Mouse (Mus musculus): ENCODE measurements around the gene Mfsd9. TPM values are rescaled to one million over a fixed set of nuclear protein-coding genes. Genes with fewer than 3 reads are reported as not detected.

Mfsd9 gene
- total RNA-seq (2022), result 1 to 10 TPM; 4.1 to 4.7 (median 4.3) TPM

DNA sequence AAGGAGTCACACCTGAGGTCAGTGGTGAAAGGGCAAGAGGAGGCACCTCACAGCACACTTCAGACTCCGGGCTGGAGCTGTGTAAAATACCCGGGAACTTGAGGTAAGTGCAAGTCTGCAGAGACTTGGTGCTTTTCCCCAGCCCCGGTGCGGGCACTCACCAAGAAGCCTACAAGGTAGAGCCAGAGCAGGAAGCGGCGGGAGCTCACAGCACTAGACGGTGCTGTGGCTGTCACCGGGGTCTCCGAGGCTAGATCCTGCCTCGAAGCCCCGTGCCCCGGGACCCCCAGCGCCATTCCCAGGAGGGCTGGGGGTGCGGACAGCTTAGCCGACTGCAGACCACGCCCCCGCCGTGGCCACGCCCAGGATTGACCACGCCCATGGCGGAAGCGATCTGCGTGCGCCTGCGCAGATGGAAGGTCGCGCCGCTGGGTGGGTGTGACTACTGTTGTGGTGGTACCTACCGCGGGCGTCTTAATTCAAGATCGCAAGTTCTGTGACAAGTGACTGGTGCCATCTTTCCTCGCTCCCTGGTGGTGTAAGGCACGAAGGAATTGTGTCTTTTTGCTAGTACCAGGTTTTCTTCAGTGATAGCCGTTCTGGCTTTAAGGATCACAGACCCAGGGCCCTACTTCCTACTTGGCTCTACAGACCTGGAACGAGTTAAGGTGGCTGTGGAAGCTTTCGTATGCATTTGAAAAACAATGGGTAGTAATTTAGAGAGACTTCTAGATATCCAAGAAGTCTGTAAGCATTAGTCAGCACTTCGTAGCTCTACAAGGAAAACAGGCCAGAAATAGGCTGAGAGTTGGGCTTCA, at the start of gene Mfsd9:
Gene Mfsd9, minus strand, starts transcription at position 364 of the 818 bp plus-strand sequence.
- DNase-seq (ENCODE audit: low spot score in 2 of 2), result peak; percentile 84 to 88

DNA sequence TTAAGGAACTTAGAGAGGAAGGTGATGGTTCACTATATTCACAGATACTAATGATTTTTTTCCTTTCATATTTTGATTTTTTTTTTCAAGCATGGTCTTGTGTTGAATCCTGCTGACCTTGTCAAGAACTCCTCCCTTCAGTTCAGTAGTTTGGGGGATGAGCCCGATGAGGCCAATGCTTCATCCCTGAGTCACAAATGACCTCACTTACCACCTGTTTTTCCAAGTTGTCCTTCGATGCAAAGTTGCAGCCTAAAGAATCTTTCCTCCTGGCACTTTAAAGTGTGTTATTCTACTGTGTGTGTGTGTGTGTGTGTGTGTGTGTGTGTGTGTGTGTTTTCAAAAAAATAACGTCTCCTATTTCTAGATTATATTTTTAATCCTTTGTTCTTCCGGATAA, 45.0 kb upstream of the Mfsd9 start:
- no peak for DNase-seq (ENCODE audit: low spot score in 2 of 2)

DNA sequence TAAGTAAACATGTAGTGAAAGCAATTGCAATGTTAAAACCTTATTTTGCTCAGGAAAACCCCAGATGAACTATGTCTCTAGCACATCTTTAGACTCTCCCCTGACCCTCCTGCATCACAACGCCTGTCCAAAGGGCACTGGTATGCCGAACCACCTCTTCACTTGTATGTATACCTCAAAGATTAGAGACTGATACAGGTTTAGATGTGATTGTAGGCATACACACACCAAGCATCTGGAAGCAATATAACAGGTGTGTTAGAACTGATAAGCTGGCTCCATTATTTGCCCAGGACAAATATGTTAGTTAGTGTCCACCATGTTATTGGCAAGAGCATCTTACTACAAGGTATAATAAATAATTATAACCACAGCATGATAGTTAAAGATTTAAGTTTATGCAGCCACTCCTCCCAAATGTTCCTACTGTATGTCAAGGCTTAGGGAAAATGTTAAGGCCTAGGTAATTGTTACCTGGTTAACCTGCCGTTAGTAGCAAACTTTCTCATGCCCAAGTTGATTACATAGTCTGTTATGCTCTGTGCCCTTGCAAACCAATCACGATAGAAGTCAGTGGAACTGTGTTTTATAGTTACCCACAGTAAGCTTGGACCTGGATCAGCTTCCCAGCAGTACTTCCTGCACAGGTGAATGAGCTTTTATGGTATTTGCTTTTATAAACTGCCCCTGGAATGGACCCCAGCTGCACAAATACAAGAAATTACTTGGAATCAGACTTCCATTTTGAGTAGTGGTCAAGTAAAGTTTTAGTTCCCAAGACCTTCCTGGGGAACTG, 40.4 kb upstream of the Mfsd9 start:
- no peak for DNase-seq (ENCODE audit: low spot score in 2 of 2)

DNA sequence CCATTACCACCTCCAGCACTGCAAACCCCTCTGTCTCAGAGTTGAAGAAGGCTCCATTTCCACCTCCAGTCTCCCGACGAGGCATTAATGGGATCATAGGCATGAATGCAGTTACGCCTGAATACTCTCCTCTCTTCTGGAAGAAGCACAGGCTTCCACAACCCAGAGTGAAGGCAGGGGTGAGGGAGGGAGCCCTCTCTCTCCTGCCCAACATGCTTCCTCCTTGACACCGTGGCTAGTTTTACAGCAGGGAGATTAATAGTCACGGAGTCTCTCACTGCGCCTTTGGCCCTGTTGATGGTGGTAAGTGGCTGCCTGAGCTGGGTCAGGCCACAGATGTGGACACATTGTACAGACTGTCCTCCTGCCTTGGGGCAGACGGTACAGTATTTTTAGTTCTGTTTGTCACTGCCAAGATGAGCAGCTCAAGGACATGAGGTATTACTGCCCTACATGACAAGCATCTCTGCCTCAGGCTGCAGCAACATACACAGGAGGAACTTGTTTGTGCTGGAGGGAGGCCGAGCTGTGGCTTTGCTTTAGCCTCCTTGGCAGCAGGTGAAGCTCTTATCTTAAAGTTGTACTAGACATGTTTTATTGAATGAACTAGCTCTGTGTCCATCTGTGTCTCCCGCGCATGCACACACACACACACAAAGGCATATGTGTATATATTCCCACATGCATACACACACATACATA, 38.9 kb upstream of the Mfsd9 start:
- DNase-seq (ENCODE audit: low spot score in 2 of 2), result no peak

DNA sequence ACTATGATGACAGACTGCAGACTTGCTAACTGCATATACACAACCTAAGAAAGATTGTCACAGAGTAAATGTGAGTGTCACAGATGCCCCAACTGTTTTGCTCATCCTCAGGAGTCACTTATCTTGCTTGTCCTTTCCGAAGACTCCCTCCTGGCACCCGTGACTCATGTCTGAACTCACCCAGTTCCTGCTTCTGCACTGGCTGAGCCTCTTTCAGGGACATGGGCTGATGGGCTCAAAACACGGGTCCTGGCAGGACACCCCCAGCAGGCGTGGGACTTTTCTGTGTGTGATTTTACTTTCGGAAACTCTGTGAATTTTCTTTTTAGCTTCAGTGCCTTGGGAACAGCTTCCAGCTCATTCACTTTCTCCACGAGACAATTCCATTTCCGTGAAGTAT, 35.3 kb upstream of the Mfsd9 start:
- no peak for DNase-seq (ENCODE audit: low spot score in 2 of 2)

DNA sequence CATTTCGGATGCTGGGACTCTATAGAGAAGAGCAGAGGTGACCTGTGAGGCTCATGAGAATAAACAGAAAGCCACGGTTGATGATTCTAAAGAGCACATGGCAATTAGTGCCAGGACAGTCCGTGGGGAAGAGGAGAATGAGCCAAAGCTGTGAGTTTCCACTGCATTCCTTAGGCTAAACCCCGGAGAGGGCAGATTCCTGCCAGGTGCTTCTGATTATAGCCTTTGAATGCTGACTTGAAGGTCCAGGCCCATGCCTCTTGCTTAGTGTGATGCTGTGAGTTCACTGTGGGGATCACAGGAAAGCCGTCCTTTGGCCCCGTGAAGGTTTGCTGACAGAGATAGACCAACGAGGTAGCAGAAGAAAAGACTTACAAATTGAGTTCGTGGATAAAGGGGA, 34.4 kb upstream of the Mfsd9 start:
- no peak for DNase-seq (ENCODE audit: low spot score in 2 of 2)

DNA sequence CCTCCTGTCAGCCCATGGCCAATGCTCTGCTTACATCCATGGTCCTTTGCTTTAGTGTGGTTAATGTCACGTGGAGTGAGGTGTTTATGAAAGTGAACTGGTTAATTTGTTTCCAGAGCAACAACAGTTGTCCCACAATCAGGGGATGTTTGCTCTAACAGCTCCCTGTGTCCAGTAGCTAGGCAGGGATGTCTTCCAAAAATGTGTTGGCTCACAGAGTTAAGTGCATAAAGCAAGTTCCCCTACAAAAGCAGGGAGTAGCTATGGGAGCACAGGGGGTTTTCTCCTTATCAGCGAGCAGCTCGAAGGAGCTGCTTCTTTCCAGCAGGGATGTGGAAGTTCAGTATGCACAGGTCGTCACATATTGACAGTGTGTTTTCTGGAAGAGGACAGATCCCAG, 34.0 kb upstream of the Mfsd9 start:
- no peak for DNase-seq (ENCODE audit: low spot score in 2 of 2)

DNA sequence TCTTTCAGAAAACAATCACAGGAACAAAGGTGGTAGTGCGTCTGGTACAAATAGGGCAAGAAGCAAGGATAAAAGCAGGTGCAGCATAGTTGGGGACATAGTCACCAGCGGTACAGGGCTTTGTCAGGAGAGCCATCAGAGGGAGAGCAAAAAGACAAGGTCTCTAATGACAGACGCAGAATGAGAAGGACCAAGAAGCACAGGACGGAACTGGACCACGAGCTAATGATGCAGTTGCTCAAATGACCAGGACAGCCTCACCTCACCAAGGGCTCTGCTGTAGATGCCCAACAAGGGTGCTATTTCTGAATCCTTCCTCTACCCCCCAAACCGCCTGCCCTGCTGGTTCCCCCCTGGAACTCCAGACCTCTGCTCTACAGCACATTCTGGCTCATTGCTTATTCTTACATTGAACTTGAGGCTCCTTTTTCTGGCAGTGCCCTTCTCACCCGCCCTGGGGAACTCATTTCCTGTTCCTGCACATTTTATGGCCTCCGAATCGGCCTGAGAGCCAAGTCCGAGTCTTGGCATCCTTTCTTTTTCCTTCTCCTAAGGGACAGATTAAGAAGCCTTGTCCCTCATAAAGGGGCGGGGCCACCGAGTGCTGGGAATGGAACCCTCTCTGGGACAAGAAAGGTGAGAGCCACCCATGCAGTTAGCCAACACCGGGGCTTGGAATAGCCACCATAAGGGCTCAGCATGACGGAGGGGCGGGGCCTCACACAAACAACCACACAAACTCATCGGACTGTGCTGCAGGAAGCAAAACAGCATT, 24.8 kb upstream of the Mfsd9 start:
- no peak for DNase-seq (ENCODE audit: low spot score in 2 of 2)

DNA sequence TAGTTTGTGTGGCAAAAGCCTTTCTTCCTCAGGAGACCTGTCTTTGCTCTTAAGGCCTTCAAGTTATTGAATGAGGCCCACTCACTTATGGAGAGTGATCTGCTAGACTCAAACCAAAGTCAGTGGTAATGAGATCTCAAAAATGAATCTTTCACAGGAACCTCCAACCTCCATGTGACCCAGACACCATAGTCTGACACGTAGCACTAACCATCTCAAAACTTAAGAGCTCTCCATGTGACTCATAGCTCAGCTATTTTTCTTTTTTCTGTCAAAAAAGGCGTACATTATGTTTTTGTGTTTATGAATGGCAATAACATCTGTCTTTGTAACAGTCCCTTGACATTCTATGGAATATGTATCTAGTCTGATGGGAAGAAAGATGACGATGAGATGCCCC, 18.2 kb upstream of the Mfsd9 start:
- DNase-seq (ENCODE audit: low spot score in 2 of 2), result no peak

DNA sequence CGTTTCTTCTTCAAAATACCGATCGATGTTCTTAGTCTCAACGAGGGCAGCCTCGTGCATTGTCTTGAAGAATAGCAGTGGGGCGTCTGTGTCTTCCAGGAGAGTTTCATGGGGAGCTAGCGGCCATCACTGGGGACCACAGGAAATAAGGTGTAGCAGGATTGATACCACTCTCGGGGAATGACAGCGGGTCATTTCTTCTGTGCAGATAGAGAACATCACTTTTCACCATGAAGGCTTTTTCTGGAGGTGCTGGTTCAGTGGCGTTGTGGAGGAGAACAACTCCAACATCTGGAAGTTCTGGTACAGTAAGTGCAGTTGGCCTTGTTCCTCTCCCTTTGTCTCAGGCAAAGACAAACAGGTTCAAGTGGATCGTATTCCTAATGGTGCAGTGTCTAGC, 15.4 kb upstream of the Mfsd9 start:
- no peak for DNase-seq (ENCODE audit: low spot score in 2 of 2)

DNA sequence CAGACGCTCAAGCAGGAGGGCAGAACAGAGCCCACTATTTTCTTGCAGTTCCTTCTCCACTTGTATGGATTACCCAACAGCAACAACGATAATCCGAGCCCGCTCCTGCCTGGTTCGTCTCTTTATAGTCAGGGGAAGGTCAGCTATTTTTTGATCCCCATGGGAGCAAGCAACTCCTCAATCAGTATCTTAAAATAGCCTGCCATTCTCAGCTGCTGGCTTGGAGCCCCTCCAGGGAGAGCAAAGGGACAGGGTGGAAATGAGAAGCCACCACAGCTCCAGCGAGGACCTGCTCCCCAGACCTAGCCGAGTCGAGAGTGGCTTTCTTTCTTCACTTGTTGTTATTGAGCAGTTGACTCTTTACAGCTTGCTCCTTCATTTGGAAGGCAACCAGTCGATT, 14.9 kb upstream of the Mfsd9 start, which contains the start of gene Tmem182:
Gene Tmem182, plus strand, starts transcription at position 251 of the 400 bp plus-strand sequence.
- no peak for DNase-seq (ENCODE audit: low spot score in 2 of 2)

DNA sequence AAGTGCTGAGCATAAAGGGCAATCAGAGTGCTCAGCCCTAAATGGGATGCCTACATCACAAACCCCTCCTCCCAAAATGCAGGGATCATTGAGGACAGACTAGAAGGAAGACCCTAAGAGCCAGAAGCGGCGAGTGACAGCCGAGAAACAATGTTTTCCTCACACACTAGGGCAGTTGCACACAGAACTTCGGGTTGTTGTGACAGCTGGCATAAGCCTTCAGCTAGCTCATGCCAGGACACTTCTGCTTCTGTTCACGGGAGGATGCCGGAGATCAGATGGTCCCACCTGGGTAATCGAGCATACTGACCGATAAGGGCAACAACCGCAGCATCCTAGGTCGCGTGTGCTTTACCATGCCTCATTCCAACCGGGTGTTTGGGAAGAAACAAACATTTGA, 13.6 kb upstream of the Mfsd9 start:
- no peak for DNase-seq (ENCODE audit: low spot score in 2 of 2)

DNA sequence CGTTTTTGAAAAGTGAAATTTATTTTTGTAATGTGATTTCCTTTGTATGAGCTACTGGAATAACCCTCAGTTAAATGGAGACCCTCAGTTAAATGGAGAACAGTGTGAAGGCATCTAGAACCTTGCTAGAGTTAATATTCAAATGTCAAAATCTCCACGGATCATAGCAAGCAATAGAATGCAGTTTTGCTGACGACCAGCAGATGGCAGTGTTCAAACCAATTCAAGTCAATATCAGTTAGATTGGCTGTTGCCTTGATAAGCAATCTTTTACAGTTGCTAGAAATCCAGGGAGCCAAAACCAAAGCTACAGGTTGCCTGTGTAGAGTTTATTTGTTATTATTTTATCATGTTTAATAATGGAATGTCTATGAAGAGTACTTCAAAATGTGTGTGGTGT, 12.3 kb upstream of the Mfsd9 start:
- peak in 1 of 2 experiments; percentile 25 for DNase-seq (ENCODE audit: low spot score in 2 of 2)

DNA sequence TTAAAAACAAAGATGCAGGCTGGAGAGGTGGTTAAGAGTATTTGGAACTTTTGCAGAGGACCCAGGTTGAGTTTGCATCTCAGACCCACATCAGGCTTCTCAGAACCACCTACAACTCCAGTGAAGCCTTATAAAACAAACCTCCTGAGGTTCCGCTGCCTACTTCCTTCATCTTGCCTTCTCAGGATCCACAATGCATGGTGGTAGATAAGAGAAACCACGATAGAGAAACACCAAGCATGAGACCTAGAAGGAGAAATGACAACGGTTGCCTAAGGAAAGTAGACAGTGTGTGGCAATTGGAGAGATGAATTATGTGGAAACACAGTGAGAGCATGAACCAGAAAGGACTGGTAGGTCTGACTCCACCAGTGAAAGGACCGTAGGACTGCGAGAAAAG, 10.4 kb upstream of the Mfsd9 start:
- no peak for DNase-seq (ENCODE audit: low spot score in 2 of 2)

DNA sequence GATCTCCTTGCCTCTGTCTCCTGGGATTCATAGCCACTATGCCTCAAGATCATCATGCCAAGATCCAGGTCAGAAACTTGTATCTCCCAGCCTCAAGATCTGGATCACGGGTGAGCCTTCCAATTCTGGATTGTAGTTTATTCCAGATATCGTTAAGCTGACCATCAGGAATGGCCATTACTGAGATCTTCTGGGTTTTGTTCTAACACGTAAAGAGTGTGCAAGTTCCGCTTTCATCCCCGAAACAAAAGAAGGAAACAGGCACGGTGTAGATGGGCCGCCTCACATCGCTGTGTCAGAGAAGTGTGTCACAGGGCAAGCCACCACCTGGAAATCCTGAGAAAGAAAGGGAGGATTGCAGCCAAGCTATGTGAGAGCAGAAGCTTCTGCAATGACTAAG, 8.6 kb upstream of the Mfsd9 start:
- no peak for DNase-seq (ENCODE audit: low spot score in 2 of 2)

DNA sequence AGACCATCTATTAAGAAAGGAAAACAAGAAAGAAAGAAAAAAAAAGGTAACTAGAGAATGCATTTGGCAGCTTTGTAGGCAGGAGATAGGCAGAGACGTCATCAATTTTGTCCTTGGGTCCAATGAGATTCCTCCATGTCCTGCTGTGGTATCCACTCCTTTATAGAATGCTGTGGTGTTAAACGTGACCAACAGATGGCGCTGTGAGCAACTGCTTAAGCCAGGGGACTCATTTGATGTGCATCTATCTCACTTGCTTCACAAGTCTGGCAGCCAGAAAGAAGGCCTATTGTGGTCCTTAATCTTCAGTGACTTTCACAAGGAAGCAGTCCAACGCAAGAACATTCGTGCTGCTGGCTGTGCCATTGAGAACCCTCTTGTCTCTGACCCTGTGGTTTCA, 6.9 kb upstream of the Mfsd9 start:
- DNase-seq (ENCODE audit: low spot score in 2 of 2), result peak; percentile 16 to 37

DNA sequence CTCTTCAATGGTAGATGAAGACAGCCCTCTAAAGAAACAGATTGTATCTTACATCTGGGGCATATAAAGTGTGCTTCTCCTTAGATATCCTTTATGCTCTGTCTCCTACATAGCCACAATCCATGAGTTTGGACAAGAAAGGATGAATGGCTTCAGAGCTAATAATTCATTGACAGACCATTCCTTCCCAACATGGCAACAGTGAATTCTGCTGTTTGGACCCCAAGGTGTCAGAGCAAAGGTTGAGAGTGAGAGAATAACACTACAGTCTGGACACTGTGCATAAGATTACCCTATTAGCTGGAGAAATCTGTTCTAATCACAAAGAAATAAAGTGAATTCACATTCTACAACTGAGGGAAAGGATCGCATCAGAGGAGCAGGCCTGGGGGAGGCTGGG, 5.0 kb upstream of the Mfsd9 start:
- DNase-seq (ENCODE audit: low spot score in 2 of 2), result no peak

DNA sequence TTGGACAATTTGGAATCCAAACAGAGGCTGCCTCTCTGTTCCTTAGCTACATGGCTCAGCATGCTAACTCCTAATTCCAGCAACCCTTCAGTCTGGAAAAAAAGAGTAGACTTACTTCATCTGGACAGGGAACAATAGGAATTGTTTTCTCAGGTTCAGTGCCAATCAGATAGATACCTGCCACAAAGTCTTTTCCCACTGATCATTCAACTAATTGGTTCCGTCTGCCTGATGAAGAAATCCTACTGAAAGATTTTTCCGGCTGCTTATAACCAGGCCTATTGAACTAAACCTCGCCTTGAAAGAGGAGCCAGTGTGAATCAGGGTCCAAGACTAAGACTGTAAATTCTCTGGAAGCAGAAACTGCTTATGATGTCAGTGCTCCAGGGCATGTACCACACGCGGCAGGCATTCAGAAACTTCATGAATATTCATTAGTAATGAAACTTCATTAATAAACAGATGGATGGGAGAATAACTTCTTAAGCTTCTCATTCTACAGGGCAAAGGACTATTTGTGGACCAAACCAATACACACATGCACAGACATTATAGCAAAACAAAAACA, 737 bp downstream of the Mfsd9 start:
- no peak for DNase-seq (ENCODE audit: low spot score in 2 of 2)

DNA sequence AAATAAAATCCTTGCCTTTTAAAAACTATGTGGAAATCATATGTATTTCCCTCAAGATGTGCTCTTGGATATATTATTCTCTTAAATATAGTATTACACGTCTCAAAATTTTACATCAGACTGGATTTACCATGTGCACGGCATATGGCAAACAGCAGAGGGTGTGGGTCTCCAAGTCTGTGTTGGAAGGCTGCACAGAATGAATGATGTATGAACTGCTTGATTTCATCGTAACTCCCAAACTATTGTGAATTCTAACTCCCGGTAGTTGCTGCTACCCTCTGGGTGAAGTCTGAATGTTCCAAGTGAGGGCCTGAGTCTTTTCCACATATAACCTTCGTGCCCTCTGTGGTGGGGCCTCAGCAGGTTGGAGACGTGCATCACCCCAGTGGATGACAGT, 1.5 kb downstream of the Mfsd9 start:
- no peak for DNase-seq (ENCODE audit: low spot score in 2 of 2)

DNA sequence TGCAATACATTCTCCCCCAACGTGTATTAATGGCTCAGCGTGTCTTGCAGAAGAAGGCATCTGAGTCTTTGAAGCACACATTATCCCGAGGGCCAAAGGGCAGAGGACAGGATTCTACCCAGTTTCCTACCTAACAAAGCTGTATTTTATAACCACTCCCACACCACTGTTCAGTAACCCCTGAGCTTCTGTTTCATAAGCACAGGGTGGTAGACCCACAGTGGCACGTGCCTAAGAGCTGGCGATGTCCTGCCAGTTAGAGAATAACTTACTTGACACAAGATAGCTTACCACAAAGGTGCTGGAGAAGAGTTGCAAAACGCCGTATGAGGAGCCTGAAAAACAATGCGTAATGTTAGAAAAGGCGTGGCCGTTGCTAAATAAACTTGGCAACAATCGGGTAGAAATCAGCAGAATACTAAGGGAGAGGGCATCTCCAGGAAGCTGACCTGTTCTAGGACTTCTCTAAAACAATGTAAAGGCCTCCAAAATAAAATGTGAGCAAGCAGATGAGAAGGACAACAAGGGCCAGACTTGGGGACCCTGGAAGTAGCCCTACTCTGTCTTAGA, 4.5 kb downstream of the Mfsd9 start:
- no peak for DNase-seq (ENCODE audit: low spot score in 2 of 2)

DNA sequence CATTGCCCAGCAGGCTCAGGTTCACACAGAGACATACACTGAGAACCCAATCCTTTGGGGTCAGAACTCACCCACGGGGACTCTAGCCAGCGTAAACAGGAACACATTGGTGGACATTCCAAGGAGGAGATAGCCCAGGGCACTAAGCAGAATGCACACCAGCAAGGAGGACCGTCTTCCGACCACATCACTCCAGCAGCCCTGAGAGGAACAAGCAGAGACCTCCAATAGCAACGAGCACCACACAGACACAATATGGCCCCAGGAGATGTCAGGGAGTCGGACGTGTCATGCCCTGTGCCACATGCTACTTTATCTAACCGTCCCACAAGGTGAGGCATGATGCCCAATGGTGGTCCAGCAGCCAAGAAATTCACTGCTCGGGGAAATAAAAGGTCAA, 6.2 kb downstream of the Mfsd9 start:
- no peak for DNase-seq (ENCODE audit: low spot score in 2 of 2)
